Mouse (Mus musculus) embryonic facial prominence, embryonic 15.5 days (tissue): ENCODE data around the gene Sfi1. TPM values are rescaled to one million over a fixed set of nuclear protein-coding genes. Genes with fewer than 3 reads are reported as not detected.
A peak's percentile ranks its signal among the peaks of the same experiment; 100 is the strongest.
"Not testable (repeated sequence)": the region's sequence is repeated elsewhere in the genome, so short reads cannot be mapped to it uniquely, and the experiment has no call there.

Source experiments
- ATAC-seq: fragments of 200-750 bp; cut with Nextera tagmentation; 2 replicates; pipeline ENCODE4 v1.8.0; 2017; ENCODE audit warnings: low read depth, moderate TSS enrichment; ENCODE audit not compliant: insufficient number of reproducible peaks, low FRiP score, low TSS enrichment
- H3K27ac ChIP-seq: fragments of 300-500 bp; sonication (generic); replicated peaks from 2 replicates; pipeline ENCODE4 v1.5.1; 2015; ENCODE audit warnings: mild to moderate bottlenecking, inconsistent platforms
- H3K27me3 ChIP-seq: fragments of 300-500 bp; sonication (generic); 2 replicates; pipeline ENCODE4 v1.6.1; 2015; ENCODE audit warnings: inconsistent platforms
- H3K36me3 ChIP-seq: fragments of 300-500 bp; sonication (generic); 2 replicates; pipeline ENCODE4 v1.6.1; 2015; ENCODE audit warnings: mild to moderate bottlenecking, inconsistent platforms
- H3K4me1 ChIP-seq: fragments of 300-500 bp; sonication (generic); 2 replicates; pipeline ENCODE4 v1.6.1; 2015; ENCODE audit warnings: inconsistent platforms
- H3K4me2 ChIP-seq: fragments of 300-500 bp; sonication (generic); replicated peaks from 2 replicates; pipeline ENCODE4 v1.6.1; 2015; ENCODE audit warnings: mild to moderate bottlenecking, inconsistent platforms
- H3K4me3 ChIP-seq: fragments of 300-500 bp; sonication (generic); replicated peaks from 2 replicates; pipeline ENCODE4 v1.5.1; 2015; ENCODE audit warnings: mild to moderate bottlenecking, inconsistent platforms
- H3K9ac ChIP-seq: fragments of 300-500 bp; sonication (generic); 2 replicates; pipeline ENCODE4 v1.6.1; 2015; ENCODE audit warnings: inconsistent platforms
- H3K9me3 ChIP-seq: fragments of 300-500 bp; sonication (generic); replicated peaks from 2 replicates; pipeline ENCODE4 v1.6.1; 2016; ENCODE audit warnings: inconsistent platforms
- WGBS: fragments of 180-500 bp; shearing (Covaris S2); methylation state at CpG from one replicate; pipeline ENCODE4 v1.1.7; 2015; 5-methylcytosine and 5-hydroxymethylcytosine counted together
- polyA plus RNA-seq: library from polyadenylated mRNA; unstranded; fragments of >200 nt; fragmentation: Nextera tagmentation; extraction: Ambion mirVana; gene quantifications from 2 replicates; pipeline ENCODE4 v1.2.1, GENCODE M21; 2015

The Sfi1 gene
- polyA plus RNA-seq, 1 experiment from 2014 or later, result 18.6 TPM

DNA sequence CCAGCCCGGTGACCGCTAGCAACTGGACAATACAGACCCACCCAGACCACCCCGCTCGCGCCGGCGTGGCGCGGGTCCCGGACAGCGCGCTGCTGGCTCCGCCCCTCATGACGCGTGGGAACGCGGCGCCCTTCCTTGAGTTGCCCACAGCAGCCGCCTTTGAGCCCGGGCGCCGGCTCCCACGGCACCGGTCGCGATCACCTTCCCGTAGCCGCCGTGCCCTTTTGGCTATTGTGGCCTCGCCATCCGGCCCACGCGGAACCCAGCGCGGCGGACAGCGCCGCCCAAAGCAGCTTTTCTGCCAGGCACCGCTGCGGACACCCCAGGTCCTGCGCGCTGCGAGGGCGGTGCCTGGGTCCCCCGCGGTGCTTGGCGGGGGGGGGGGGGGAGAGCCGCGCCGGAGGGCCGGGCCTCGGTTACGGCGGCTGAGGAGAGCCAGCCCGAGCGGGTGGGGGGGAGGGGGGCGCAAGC lies 9.0 kb upstream of the Sfi1 start, which contains the start of gene Eif4enif1:
Gene Eif4enif1 (plus strand): TSS at position 162 of the 471 bp plus-strand sequence.
- Histone ChIP-seq H3K36me3 (peaks cover 23% of the 10 kb centered on the region), H3K4me1 (no peaks in the 10 kb centered on the region), H3K9ac (peak within 1 kb of the TSS; percentile 6), H3K9me3 (no peaks in the 10 kb centered on the region), H3K27me3 (no peaks in the 10 kb centered on the region), H3K27ac (peak within 1 kb of the TSS; percentile 23), H3K4me3 (peak within 1 kb of the TSS; percentile 43), H3K4me2 (peak within 1 kb of the TSS; percentile 19)
- under 1% methylated on average over 42 of the region's 57 CpGs for WGBS
- ATAC-seq, result peak; percentile 67

DNA sequence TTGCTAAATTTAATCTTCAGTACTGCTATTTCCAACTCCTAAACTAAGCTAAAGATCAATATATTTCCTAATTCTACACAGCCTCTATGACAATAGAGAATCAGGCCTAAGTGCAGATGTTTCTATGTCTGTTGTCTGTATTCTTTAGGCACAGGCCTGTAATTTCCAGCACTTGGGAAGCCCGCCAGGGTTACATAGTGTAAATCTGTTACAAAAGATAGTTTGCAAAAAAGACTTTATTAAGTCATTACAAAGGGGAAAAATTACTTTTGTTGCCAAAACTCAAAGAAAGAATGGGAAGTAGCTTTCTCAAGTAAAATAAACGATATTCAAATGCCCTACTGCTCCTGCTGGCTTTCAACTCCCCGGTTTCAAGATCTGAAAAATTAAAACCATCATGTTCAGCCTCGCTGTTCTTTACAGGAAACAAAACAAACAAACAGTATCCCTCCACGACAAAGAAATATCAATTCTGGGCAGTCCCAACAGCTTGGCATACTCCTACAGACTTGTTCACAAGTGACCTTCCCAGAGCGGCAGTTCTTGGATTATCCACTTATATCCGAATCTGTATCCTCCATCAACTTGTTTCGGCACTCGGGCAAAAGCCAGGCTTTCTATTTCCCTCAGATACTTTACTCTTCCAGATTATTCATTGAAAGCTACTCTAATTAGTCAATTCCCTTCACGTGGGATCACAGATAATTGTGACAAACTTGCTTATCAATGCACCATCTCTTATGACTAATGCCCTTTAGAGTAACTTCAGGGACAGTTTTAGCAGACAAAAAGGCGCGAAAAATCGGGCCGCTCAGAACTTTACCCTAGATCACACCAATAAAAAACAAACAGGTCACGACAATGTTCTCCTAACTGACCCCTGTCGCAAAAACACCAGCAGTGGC lies 8.3 kb upstream of the Sfi1 start:
- WGBS, result 4% methylated on average over 16 of the region's 16 CpGs
- Histone ChIP-seq H3K4me2 (peak overlapping the region; percentile 9), H3K27me3 (no peaks in the 10 kb centered on the region), H3K36me3 (peaks cover 16% of the 10 kb centered on the region), H3K9me3 (no peaks in the 10 kb centered on the region), H3K4me3 (peak overlapping the region; percentile 43), H3K27ac (no peak overlapping the region), H3K4me1 (no peaks in the 10 kb centered on the region), H3K9ac (no peak overlapping the region)
- ATAC-seq, result no peak

DNA sequence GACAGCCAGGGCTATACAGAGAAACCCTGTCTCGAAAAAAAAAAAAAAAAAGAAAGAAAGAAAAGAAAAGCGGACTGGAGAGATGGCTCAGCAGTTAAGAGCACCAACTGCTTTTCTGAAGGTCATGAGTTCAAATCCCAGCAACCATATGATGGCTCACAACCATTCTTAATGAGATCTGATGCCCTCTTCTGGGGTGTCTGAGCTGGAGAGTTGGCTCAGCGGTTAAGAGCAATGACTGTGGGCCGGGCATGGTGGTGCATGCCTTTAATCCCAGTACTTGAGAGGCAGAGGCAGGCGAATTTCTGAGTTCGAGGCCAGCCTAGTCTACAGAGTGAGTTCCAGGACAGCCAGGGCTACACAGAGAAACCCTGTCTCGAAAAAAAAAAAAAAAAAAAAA lies 7.4 kb upstream of the Sfi1 start:
- not testable (repeated sequence) for H3K4me2 ChIP-seq, ATAC-seq, H3K4me1 ChIP-seq, H3K36me3 ChIP-seq, H3K27me3 ChIP-seq, H3K27ac ChIP-seq, H3K4me3 ChIP-seq, H3K9ac ChIP-seq, H3K9me3 ChIP-seq
- WGBS, result 88% methylated on average over 7 of the region's 7 CpGs

DNA sequence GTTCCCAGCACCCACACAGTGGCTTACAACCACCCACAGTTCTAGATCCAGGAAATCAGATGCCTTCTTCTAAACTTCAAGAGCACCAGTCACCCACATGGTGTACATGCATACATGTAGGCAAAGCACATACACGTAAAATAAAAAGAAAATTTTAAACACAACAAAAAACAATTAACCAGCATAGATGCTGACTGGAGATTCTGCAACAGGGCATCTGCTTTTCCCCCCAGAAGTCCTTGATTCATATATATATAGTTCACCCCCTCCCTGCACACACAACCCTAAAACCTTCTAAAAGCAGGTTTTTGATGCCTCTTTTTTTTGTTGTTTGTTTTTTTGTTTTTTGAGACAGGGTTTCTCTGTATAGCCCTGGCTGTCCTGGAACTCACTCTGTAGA lies 10.6 kb downstream of the Sfi1 start:
- not testable (repeated sequence) for H3K4me2 ChIP-seq, H3K27ac ChIP-seq, H3K27me3 ChIP-seq, ATAC-seq, H3K9ac ChIP-seq, H3K36me3 ChIP-seq, H3K9me3 ChIP-seq, H3K4me3 ChIP-seq, H3K4me1 ChIP-seq
- WGBS, result 78% methylated on average over 1 of the region's 1 CpGs

DNA sequence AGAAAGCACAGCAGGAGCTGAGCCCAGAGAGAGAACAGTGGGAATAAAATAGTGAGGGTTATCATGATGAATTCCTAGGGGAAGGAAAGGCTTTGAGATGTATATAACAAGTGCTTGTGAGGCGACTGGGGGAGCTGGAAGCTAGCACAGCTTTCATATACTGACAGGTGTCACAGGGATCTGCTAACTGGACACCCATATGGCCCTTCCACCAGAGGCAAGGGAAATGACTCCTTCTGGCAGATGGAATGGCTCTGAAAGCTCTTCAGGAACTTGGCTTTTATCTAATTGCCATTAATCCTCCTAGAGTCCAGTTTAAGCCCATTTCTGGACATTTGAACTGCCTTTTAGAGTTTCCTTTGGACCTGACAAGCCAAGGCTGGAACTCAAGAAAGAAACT lies 11.3 kb downstream of the Sfi1 start:
- H3K4me2 ChIP-seq, H3K36me3 ChIP-seq, ATAC-seq, H3K9ac ChIP-seq, H3K9me3 ChIP-seq, H3K4me1 ChIP-seq, H3K27me3 ChIP-seq, H3K27ac ChIP-seq, H3K4me3 ChIP-seq: not testable (repeated sequence)
- WGBS, result 68% methylated on average over 1 of the region's 1 CpGs

DNA sequence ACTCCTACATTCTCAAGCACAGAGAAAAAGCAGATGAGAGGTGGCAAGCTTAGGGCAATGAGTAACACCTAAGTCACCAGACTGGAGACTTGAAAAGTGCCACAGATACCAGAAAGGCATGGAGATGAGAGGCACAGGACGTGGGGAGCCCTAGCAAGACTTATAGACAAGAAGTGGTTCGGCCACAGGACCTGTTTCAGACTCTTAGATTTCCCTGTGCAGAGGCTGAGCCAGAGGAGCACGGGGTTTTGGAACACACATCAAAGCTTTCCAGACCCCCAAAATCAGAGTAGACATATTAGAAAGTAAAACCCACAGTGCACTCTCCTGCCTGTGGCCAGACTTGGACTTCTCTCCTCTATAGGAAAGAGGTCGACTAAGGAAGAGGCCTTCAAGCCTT lies 12.0 kb downstream of the Sfi1 start:
- not testable (repeated sequence) for H3K27me3 ChIP-seq, H3K4me2 ChIP-seq, H3K4me3 ChIP-seq, H3K9me3 ChIP-seq, H3K27ac ChIP-seq, H3K36me3 ChIP-seq, H3K4me1 ChIP-seq, H3K9ac ChIP-seq, ATAC-seq
- WGBS, result 55% methylated on average over 4 of the region's 4 CpGs

DNA sequence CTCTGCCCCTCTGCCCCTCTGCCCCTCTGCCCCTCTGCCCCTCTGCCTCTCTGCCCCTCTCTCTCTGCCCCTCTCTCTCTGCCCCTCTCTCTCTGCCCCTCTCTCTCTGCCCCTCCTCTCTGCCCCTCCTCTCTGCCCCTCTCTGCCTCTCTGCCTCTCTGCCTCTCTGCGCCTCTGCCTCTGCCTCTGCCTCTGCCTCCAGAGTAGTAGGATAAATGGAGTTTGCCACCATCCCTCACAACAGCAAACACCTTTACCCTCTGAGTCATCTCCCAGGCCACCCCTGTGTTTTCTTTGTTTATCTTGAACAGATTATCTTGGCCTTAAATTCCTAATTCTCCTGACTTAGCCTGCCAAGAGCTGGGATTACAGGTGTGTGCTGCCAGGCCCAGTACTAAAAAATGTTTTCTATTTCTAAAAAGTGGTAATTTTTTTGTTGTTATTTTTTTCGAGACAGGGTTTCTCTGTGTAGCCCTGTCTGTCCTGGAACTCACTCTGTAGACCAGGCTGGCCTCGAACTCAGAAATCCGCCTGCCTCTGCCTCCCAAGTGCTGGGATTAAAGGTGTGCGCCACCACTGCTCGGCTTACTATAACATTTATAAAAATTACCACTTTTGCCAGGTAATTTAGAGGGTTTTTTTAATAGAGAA lies 12.6 kb downstream of the Sfi1 start:
- not testable (repeated sequence) for H3K4me2 ChIP-seq, H3K36me3 ChIP-seq, H3K9ac ChIP-seq, H3K4me3 ChIP-seq, H3K4me1 ChIP-seq, H3K27ac ChIP-seq, H3K27me3 ChIP-seq, H3K9me3 ChIP-seq, ATAC-seq
- 74% methylated on average over 6 of the region's 6 CpGs for whole genome bisulfite sequencing

DNA sequence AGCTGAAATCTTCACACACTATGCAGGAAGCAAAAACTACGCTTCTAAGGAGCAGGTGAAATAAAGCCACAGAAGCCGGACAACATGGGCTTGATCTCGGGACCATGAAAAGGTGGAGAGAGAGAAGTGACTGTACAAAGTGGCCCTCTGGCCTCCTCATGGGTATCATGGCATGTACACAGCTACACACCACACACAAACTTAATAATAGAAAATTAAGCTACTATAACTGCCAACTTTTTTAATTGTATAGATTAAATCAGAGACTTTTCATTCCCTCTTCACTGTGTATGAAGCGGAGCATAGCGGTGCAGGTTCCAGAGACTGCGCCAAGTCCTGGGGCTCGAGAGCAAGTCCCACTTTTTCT lies 13.6 kb downstream of the Sfi1 start:
- ATAC-seq, H3K27ac ChIP-seq, H3K4me3 ChIP-seq, H3K36me3 ChIP-seq, H3K9me3 ChIP-seq, H3K4me1 ChIP-seq, H3K4me2 ChIP-seq, H3K9ac ChIP-seq, H3K27me3 ChIP-seq: not testable (repeated sequence)
- 82% methylated on average over 7 of the region's 7 CpGs for WGBS

DNA sequence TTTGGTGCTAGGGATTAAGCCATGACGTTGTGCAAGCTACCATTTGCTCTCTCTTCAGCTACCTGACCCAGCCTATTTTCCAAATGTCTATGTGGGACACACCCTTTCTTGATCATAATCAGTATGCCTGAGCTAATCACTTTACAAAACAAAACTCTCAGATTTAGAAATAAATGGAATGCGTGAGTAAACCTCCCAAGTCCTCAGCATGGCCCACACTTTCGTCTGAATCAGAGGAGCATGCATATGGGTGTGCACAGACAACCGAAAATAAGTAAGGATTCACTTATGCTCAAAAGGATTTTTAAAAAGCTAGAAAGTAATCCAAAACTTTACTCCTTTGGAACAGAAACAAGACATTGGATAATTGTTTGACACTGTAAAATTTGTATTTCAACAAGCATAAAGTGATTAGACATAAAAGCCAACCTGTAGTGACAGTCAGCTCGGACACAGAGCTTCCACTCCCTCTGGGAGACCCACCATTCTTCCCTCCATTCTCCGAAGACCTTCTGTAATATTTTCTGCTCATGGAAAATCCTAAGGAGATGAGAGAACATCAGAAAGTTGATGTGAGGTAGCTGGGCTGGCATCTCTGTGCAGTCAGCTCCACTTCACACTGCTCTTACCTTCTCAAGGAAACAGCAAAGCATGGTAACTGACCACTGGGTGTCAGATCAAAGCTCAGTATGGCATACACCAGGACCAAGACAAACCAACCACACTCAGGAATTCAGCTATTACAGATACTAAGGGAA lies 14.1 kb downstream of the Sfi1 start:
- not testable (repeated sequence) for H3K4me3 ChIP-seq, H3K27me3 ChIP-seq, H3K27ac ChIP-seq, H3K4me1 ChIP-seq, ATAC-seq, H3K4me2 ChIP-seq, H3K36me3 ChIP-seq, H3K9me3 ChIP-seq, H3K9ac ChIP-seq
- WGBS, result 82% methylated on average over 6 of the region's 6 CpGs

DNA sequence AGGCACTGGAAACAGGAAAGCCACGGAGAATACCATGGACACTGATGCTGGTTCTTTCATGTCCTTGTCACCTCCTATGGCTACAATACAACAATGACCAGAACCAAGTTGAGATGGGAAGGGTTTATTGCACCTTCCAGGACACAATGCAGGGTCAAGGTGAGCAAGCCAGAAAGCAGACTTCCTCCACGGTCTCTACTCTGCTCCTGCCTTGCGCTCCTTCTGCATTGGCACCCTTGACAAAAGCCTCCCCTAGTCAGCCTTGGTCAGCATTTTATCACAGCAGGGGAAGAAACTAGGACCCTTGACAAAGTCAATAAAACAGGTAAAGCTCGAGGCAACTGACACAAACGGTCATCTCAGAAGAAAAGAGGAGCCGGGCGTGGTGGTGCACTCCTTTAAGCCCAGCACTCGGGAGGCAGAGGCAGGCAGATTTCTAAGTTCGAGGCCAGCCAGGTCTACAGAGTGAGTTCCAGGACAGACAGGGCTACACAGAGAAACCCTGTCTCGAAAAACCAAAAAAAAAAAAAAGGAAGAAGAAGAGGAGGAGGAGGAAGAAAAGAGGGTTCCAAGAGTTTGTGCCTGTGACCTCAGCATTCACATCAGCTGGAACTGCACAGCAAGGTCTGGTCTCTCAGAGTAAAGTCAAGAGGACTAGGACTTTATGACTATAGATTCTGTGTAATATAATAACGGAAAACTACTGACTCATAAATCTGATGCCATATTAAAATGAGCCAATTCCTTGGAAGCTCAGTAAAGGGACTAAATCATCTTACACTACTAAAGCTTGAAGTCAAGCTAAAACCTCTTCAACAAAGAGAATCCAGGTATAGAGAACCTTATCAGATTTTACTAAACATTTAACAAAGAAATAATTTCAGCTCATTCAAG lies 19.6 kb downstream of the Sfi1 start:
- H3K9ac ChIP-seq, H3K36me3 ChIP-seq, H3K4me1 ChIP-seq, H3K27ac ChIP-seq, H3K4me3 ChIP-seq, H3K4me2 ChIP-seq, H3K27me3 ChIP-seq: not testable (repeated sequence)
- 85% methylated on average over 11 of the region's 11 CpGs for WGBS
- H3K9me3 ChIP-seq, result peaks cover 15% of the 10 kb centered on the region
- ATAC-seq, result peak; percentile 46; the same call in 1 of the 2 replicates
